Mouse (Mus musculus) C2C12 (cell line): Measurements from ENCODE around the gene Pcbp3.

ENCODE experiments used
- CTCF ChIP-seq: IDR thresholded peaks from one replicate; pipeline ENCODE4 v1.5.1; 2011; ENCODE audit not compliant: control insufficient read depth, insufficient read depth, insufficient read length
- FOSL1 ChIP-seq: IDR thresholded peaks from one replicate; pipeline ENCODE4 v1.8.0; 2011; ENCODE audit warnings: mild to moderate bottlenecking, low read length; ENCODE audit not compliant: poor library complexity, insufficient read depth, severe bottlenecking
- MAX ChIP-seq: IDR thresholded peaks from one replicate; pipeline ENCODE4 v1.6.1; 2011; ENCODE audit warnings: mild to moderate bottlenecking, control low read depth
- USF1 ChIP-seq: IDR thresholded peaks from one replicate; pipeline ENCODE4 v1.6.1; 2011; ENCODE audit warnings: low read depth, mild to moderate bottlenecking, control low read depth, moderate library complexity

GRCm38 (mm10) chr10:76801841-76802499, 159.7 kb downstream of the Pcbp3 start:
- TF ChIP-seq CTCF (no peak), USF1 (no peak), FOSL1 (no peak), MAX (no peak)
